Mouse (Mus musculus) liver (tissue): Measurements from ENCODE around the gene Il16.

ENCODE experiments used
- DNase-seq: peaks from one replicate; pipeline ENCODE4 v3.0.0-alpha.2; 2020; ENCODE audit warnings: mixed read lengths

Gene Il16

DNA sequence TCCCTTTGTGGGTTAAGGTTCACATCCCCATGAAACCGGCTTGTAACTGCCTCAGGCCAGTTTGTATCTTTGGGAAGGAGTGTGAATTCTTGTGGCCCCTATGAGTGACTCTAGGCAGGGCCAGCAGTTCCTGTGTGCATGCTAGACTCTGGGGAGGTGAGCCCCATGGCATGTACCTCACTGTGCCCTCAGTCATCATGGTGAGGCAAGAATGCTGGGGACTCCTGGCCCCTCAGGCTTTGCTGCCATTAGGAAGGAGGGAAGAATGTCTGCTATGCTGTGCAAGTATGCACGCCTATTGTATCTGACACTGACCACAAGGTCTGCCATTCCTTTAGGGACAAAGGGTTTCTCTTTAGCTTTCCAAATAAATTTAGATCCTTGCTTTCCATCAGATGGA lies 104.4 kb downstream of the Il16 start:
- DNase-seq: no peak

- DNase-seq: no peak
These were observed 104.9 kb downstream of the Il16 start for GRCm38 (mm10) chr7:83640581-83640980.

DNA sequence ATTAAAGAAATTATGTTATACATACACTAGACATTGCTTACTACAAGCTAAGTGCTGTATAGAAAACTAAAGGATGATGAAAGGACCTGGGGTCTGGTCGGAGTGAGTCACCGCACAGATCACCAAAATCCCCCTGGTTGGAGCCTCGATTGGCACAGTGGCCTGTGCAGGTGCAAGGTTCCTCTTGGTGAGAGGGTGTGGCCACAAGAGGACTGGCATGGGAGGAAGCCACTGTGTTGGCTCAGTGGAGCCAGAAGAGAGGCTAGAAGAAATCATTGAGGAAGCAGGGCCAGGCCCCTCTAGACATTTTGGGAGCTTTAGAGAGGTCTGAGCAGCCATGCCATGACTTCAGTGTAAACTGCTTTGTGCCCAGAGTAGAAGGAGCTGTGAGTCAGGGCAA lies 106.4 kb downstream of the Il16 start:
- no peak for DNase-seq

- no peak for DNase-seq
These were observed 107.5 kb downstream of the Il16 start for GRCm38 (mm10) chr7:83637781-83638583.

- no peak for DNase-seq
These were observed 109.1 kb downstream of the Il16 start for GRCm38 (mm10) chr7:83636425-83636824.

GRCm38 (mm10) chr7:83635726-83636125 lies 109.8 kb downstream of the Il16 start:
- no peak for DNase-seq

GRCm38 (mm10) chr7:83633856-83634255 lies 111.7 kb downstream of the Il16 start:
- no peak for DNase-seq

DNA sequence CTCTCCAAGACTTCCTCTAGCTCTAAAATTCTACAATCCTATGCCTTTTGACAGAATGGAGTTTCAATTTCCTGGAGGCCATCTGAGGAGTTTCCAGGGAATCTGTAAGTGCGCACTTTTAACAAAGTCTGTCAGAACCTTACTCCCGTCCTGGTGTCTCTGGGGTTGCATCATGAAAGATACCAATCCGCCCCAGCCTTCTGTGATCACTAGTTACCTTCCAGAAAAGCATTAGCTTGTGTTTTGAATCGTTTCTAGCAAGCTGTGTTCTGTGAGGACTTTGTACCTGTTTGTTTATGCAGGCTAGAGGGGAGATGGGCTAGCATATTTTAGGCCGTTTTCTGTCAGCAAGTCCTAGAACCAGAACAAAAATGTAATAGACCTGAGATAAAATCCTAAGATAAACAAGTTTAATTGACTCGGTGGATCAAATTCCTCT lies 112.8 kb downstream of the Il16 start:
- no peak for DNase-seq

- peak; percentile 91 for DNase-seq
These were observed 113.5 kb downstream of the Il16 start, which contains the start of gene Stard5 for GRCm38 (mm10) chr7:83631828-83632681. Stard5 (plus strand) TSS chr7:83631959.

DNA sequence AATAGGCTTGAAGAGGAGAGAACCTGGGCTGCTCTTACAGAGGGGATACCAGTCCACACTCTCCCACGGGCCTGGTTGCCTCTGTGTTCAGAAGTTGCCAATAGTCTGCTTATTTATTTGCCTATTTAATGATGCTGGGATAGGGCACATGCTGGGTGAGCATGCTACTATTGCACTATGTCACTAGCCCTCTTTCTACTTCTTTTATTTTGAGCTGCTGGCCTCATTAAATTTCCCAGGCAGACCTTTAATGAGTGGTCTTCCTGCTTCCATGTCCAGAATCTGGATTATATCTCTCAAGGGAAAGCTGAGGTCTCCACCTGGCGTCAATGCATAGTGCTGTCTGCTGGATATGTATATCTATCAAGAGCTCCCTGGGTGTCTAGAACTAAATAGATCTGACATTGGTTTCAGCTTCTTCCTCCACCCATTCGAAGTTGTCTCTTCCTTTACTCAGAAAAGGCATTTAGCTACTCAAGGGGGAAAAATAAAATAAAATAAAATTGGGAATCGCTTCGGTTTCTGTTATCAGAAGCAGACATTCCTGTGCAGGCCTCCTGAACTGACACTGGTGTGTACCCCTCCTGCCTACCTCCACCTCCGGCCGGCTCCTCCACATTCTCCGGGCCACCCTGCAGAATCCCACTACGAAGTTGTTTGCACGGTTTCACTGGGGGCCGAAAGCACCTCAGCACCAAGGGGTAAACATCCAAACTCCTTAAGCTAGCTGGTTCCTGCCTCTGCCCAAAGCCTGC lies 114.3 kb downstream of the Il16 start:
- no peak for DNase-seq

GRCm38 (mm10) chr7:83627369-83627768 lies 118.2 kb downstream of the Il16 start:
- no peak for DNase-seq

DNA sequence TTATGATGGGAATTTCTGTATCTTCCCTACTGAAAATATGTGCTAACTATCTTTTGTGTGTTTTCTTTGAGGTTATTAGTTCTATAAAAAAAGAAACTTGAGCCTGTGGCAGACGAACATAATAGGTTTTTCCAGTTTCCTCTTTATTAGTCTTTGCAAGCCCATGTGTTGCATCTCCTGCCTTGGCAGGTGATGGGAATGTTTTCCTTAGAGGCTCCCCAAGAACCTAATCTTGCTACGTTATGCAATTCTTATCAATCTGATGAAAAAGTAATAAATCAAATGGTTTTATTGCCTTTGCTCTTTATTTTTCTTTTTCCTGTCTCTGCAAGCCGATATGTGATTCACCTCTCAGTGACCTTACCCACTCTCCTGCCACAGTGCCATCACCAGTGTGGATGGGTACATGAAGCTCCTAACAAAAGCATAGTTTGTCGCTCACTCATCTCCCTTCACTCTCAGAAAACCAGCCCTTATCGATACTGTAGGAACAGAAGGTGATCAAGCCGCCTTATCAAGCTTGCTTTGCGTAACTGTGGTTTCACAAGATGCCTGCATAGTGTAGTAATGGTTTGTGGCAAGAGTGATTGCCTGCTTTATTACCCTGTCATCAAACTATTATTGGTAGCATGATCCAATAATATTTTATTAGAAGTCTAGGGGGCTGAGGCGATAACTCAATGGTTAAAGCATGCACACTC lies 118.8 kb downstream of the Il16 start:
- DNase-seq: no peak

GRCm38 (mm10) chr7:83624065-83624464 lies 121.5 kb downstream of the Il16 start:
- no peak for DNase-seq

GRCm38 (mm10) chr7:83622582-83622981 lies 122.9 kb downstream of the Il16 start:
- DNase-seq: no peak

DNA sequence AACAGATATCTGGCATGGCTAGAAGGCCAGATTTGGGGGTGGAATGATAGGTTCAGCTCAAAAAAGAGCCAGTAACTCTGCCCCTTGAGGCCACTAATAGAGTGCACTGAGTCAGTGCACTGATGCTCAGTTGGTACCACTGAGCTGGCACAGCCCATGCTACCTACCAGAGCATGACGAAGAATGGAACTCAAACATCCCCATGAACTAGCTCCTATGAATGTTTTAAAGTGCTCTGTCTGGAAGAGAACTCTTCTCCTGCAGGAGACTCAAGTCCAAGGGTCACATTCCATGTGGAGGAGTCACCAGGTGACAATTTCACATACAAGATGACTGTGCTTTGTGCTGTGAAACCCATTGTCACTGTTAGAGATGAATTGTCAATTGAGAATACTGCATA lies 126.8 kb downstream of the Il16 start:
- no peak for DNase-seq

- DNase-seq: no peak
These were observed 129.3 kb downstream of the Il16 start for GRCm38 (mm10) chr7:83616268-83616667.

DNA sequence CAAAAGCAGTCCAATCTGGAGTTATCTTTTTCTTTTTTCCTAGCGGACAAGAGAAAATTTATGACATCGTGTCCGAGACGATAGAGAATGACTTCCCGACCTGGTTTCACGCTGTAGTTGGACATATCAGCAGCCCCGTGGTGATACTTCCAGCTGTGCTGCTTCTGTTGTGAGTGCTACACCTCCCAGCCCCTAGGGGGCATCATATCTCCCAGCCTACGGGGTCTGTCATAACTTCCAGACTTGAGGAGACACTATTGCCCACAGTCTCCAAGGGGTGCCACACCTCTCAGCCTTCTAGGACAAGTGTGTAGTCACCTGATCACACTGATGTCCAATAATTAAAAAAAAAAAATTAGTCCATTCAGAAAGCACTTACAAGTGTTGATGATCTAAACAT lies 129.7 kb downstream of the Il16 start:
- no peak for DNase-seq

DNA sequence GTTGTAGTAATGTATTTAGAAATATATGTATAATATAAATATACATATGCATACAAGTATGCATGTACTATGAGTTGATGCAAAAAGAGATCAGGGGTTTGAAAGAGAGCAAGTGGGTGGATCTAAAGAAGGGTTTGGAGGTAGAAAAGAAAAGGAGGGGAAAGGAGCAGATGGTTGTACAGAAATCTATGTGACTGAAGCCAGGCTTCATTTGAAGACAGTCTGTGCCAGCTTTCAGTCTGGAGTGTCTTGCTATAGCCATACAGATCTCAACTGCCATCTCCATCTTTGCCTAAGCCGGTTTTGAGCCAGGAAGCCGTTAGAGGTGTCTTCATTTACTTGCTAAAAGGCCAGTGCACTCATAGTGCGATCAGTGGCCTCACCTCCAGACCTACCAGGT lies 130.3 kb downstream of the Il16 start:
- DNase-seq: no peak

DNA sequence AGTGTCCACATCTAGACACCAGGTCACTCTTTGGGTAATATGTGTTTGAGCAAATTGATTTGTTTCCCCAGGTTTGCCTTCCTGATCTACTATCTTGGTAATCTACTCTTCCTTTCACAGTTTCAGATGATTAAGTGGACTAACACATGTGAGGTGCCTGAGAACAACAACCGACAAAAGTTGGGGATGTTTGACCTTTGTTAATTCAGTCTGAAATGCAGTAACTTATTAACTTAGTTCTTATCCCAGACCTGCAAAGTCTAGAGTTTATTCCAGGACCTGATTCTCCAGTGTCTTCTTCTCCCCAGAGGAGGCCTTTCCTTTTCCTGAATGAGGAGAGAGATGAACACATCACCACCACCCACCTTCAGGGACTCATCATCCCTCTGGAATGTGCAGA lies 133.6 kb downstream of the Il16 start:
- DNase-seq: no peak

- no peak for DNase-seq
These were observed 135.6 kb downstream of the Il16 start for GRCm38 (mm10) chr7:83609891-83610290.

GRCm38 (mm10) chr7:83606796-83607195 lies 138.7 kb downstream of the Il16 start:
- no peak for DNase-seq

DNA sequence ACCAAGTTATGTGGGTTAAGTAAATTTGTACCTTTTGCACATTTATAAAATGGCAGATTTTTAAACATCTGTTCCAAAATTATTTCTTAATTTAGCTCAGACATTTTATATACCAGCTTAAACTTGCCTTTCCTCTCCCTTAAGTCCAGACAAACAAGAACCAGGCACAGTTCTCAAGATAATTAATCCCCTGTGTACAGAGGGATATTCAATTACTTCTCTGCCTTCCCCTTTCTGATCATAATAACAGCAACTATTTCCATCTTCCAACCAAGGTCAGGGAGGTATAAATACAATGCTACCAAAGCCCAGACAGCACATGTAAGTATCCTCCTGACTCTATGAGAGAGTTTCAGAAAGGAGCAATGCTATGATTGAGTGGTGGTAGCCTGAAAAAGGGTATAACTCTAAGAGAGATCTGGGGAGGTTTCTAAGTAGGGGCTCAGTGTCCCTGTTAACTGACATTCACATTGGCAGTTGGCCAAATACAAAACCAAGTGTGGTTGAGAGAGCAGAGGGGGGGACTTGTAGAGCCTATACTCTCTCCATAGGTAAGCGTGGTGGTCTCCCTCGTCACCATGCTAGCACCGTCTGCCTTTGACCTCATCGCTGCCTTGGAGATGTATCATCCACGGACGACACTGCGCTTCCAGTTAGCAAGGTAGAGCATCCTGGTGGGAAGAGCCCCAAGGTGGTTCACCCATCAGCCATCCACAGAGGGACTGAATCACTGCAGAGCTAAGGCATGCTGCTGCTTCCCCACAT lies 141.2 kb downstream of the Il16 start:
- DNase-seq: no peak
